Mouse (Mus musculus) cerebellum, postnatal 4 days (tissue): Measurements from ENCODE around the gene Olfr455.

Experiments used
- DNase-seq, 2 experiments: peaks; one replicate each; pipeline ENCODE4 v3.0.0; 2022; ENCODE audit warnings: low spot score in 2 of 2, mixed read lengths in 1 of 2

Gene Olfr455

DNA sequence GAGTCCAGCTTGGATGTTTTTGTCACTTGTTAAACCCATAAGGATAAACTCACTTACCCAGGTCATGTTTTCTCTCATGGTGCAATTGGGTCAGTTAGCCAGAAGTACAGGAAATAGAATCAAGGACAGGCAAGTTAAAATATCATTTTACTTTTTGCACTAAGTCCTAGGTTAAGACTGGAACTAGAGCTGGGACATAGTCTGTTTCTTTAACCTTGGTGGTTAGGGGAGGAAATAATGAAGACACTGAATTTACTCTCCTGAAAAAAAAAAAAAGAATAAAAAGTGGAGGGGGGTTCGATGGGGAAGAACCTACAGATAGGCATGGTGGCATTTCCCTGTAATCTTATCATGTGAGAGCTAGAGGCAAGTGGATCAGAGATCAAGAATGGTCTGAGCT, 60.3 kb downstream of the Olfr455 start, which contains the start of gene Olfr456:
Gene Olfr456 (minus strand): TSS at position 101 of the 400 bp plus-strand sequence.
- no peak for DNase-seq
